Mouse (Mus musculus) myocyte (in vitro differentiated cells): ENCODE measurements around the gene Cic.

Experiments used
- E2F4 ChIP-seq: IDR thresholded peaks from one replicate; pipeline ENCODE4 v1.6.1; 2011; ENCODE audit warnings: mild to moderate bottlenecking, control low read depth, moderate library complexity; ENCODE audit not compliant: insufficient read depth
- MAX ChIP-seq: IDR thresholded peaks from one replicate; pipeline ENCODE4 v1.6.1; 2011; ENCODE audit warnings: low read depth, mild to moderate bottlenecking, control low read depth
- MYOD1 ChIP-seq, 3 experiments: IDR thresholded peaks; one replicate each; pipeline ENCODE4 v1.6.1; 2011; ENCODE audit warnings: control low read depth in 2 of 3, low read depth in 2 of 3, mild to moderate bottlenecking in 2 of 3, moderate library complexity in 1 of 3; ENCODE audit not compliant: insufficient read length in 2 of 3, control insufficient read depth in 1 of 3
- MYOG ChIP-seq, 3 experiments: IDR thresholded peaks; one replicate each; pipeline ENCODE4 v1.6.1; 2011; ENCODE audit warnings: control low read depth in 2 of 3, low read depth in 2 of 3, mild to moderate bottlenecking in 2 of 3; ENCODE audit not compliant: insufficient read length in 2 of 3, control insufficient read depth in 1 of 3, insufficient read depth in 1 of 3
- POLR2A ChIP-seq: IDR thresholded peaks from one replicate; pipeline ENCODE4 v1.6.1; 2011; ENCODE audit warnings: low read depth, mild to moderate bottlenecking, control low read depth, moderate library complexity; ENCODE audit not compliant: insufficient read length
- REST ChIP-seq: IDR thresholded peaks from one replicate; pipeline ENCODE4 v1.6.1; 2011; ENCODE audit warnings: mild to moderate bottlenecking, control low read depth, moderate library complexity; ENCODE audit not compliant: insufficient read depth, insufficient read length
- TCF12 ChIP-seq: IDR thresholded peaks from one replicate; pipeline ENCODE4 v1.6.1; 2011; ENCODE audit warnings: mild to moderate bottlenecking, control low read depth; ENCODE audit not compliant: poor library complexity, insufficient read depth, severe bottlenecking
- USF1 ChIP-seq: IDR thresholded peaks from one replicate; pipeline ENCODE4 v1.6.1; 2011; ENCODE audit warnings: low read depth, mild to moderate bottlenecking, control low read depth, moderate library complexity

DNA sequence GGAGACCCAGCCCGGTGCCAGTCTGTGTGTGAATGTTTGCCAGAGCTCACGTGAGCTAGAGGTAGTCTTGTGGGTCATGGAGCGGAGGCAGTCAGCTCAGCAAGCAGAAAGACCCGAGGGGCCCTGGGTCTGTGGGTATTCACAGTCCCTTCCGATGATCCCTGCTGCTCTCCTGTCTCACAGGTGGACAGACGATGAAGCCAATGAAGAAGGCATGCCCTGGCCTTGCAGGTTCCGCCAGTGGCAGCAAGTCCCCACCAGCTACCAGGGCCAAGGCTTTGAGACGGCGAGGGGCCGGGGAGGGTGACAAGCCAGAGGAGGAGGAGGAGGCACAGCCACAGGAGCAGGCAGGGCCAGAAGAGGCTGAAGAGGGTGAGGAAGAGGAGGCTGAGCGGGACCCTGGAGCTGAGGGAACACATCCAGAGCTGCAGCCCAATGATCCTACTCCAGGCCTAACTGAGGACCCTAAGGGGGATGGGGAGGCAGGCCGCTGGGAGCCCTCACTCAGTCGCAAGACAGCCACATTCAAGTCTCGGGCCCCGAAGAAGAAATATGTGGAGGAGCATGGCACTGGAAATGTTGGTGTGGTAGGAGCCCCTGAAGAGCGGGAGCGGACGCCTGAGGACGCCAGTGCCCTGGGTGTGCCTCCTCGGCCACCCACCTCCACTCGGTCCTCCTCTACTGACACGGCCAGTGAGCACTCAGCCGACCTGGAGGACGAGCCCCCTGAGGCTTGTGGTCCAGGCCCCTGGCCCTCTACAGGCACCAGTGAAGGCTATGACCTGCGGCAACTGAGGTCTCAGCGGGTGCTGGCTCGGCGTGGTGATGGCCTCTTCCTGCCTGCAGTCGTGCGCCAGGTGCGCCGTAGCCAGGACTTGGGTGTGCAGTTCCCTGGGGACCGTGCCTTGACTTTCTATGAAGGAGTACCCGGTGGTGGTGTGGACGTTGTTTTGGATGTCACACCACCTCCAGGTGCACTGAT is 3.4 kb downstream of the Cic start:
- TF ChIP-seq MAX, result no peak
- TF ChIP-seq POLR2A, result no peak
- no peak for TF ChIP-seq USF1
- no peak for TF ChIP-seq E2F4
- peak in 1 of 3 experiments; percentile 0 for TF ChIP-seq MYOD1 (IDR thresholded peaks at IDR 0.05; ENCODE audit: control insufficient read depth in 1 of 3, insufficient read length in 2 of 3, low read depth in 2 of 3)
- no peak for TF ChIP-seq MYOG (IDR thresholded peaks at IDR 0.05; ENCODE audit: control insufficient read depth in 1 of 3, insufficient read depth in 1 of 3, insufficient read length in 2 of 3, low read depth in 2 of 3)
- no peak for TF ChIP-seq TCF12
- TF ChIP-seq REST, result no peak
